Mouse (Mus musculus) hindbrain, embryonic 16.5 days (tissue): ENCODE results near the gene Ppp1r12a. TPM values are rescaled to one million over a fixed set of nuclear protein-coding genes. Genes with fewer than 3 reads are reported as not detected.

Experiments
- ATAC-seq: fragments of 200-750 bp; cut with Nextera tagmentation; 2 replicates; pipeline ENCODE4 v1.8.0; 2017; ENCODE audit warnings: moderate TSS enrichment, moderate library complexity
- H3K27ac ChIP-seq: fragments of 300-500 bp; sonication (generic); 2 replicates; pipeline ENCODE4 v1.5.1; 2014; ENCODE audit warnings: low read depth, mild to moderate bottlenecking, control low read depth, low read length, moderate library complexity
- H3K27me3 ChIP-seq: fragments of 300-500 bp; sonication (generic); replicated peaks from 2 replicates; pipeline ENCODE4 v1.6.1; 2014; ENCODE audit warnings: low read length; ENCODE audit not compliant: control insufficient read depth, insufficient read depth
- H3K36me3 ChIP-seq: fragments of 300-500 bp; sonication (generic); 2 replicates; pipeline ENCODE4 v1.6.1; 2014; ENCODE audit warnings: mild to moderate bottlenecking, low read length, moderate library complexity, mixed read lengths; ENCODE audit not compliant: control insufficient read depth, insufficient read depth
- H3K4me1 ChIP-seq: fragments of 300-500 bp; sonication (generic); 2 replicates; pipeline ENCODE4 v1.6.1; 2014; ENCODE audit warnings: low read depth, low read length; ENCODE audit not compliant: control insufficient read depth, insufficient read depth
- H3K4me2 ChIP-seq: fragments of 300-500 bp; sonication (generic); 2 replicates; pipeline ENCODE4 v1.6.1; 2014; ENCODE audit warnings: mild to moderate bottlenecking, low read length, control low read depth, moderate library complexity
- H3K4me3 ChIP-seq: fragments of 300-500 bp; sonication (generic); 2 replicates; pipeline ENCODE4 v1.5.1; 2014; ENCODE audit warnings: mild to moderate bottlenecking, low read length, control low read depth, moderate library complexity
- H3K9ac ChIP-seq: fragments of 300-500 bp; sonication (generic); 2 replicates; pipeline ENCODE4 v1.6.1; 2014; ENCODE audit warnings: low read depth, mild to moderate bottlenecking, control low read depth, low read length, moderate library complexity
- H3K9me3 ChIP-seq: fragments of 300-500 bp; sonication (generic); 2 replicates; pipeline ENCODE4 v1.6.1; 2014; ENCODE audit warnings: mild to moderate bottlenecking, low read length, moderate library complexity; ENCODE audit not compliant: control insufficient read depth
- WGBS: fragments of 180-500 bp; shearing (Covaris S2); extraction: QIAGEN DNeasy Blood & Tissue Kit; methylation state at CpG from one replicate; pipeline ENCODE4 v1.1.7; 2014; 5-methylcytosine and 5-hydroxymethylcytosine counted together
- polyA plus RNA-seq: library from polyadenylated mRNA; unstranded; fragments of >200 nt; fragmentation: Nextera tagmentation; extraction: Ambion mirVana; gene quantifications from 2 replicates; pipeline ENCODE4 v1.2.1, GENCODE M21; 2015

Gene Ppp1r12a
- polyA plus RNA-seq, 1 experiment from 2014 or later: 62.5 TPM

DNA sequence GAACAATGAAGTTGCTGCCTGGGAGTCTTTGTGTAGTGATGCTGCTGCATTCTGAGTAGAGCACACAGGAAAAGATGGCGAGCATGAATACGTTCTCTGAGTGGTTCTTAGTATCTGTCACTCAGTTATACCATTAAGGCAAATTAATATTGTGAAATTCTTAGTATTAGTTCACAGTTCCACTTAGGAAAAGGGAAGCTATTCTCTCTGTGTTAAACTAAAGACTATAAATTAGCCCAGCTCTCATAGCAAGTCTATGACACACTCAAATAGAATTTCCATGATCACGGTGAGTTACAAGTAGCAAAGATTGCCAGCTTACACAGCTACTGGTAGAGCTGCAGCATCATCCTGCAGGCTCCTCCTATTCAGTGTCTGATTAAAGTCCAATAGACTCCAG lies 23.3 kb downstream of the Ppp1r12a start:
- ATAC-seq: no peak
- no peak overlapping the region for H3K27ac ChIP-seq
- H3K9ac ChIP-seq: no peak overlapping the region
- H3K4me3 ChIP-seq: no peak overlapping the region
- H3K36me3 ChIP-seq: no peaks in the 10 kb centered on the region
- no peak overlapping the region for H3K4me2 ChIP-seq
- H3K9me3 ChIP-seq: no peaks in the 10 kb centered on the region
- 80% methylated on average over 3 of the region's 3 CpGs for WGBS
- H3K4me1 ChIP-seq: no peaks in the 10 kb centered on the region
- H3K27me3 ChIP-seq: no peaks in the 10 kb centered on the region

DNA sequence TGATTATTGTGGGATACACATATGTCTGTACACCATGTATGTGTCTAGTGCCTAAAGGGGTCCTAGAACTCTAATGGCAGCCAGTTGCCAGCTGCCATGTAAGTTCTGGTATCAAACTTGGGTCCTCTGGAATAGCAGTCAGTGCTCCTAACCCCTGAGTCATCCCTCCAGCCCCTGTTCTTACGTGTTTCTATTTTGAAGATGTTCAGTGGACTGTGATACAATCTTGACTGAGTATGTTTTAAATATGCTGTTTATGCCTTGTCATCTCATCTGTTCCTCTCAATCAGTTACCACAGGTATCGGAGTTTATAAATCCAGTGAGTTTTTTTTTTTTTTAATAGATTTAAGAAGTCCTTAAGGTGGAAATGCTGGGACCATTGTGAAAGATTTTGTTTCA lies 27.3 kb downstream of the Ppp1r12a start:
- Histone ChIP-seq H3K36me3 (no peaks in the 10 kb centered on the region), H3K9me3 (no peaks in the 10 kb centered on the region), H3K27me3 (no peaks in the 10 kb centered on the region), H3K4me2 (no peak overlapping the region), H3K4me3 (no peak overlapping the region), H3K27ac (no peak overlapping the region), H3K9ac (no peak overlapping the region), H3K4me1 (peaks cover 5% of the 10 kb centered on the region)
- 75% methylated on average over 2 of the region's 2 CpGs for WGBS
- no peak for ATAC-seq

DNA sequence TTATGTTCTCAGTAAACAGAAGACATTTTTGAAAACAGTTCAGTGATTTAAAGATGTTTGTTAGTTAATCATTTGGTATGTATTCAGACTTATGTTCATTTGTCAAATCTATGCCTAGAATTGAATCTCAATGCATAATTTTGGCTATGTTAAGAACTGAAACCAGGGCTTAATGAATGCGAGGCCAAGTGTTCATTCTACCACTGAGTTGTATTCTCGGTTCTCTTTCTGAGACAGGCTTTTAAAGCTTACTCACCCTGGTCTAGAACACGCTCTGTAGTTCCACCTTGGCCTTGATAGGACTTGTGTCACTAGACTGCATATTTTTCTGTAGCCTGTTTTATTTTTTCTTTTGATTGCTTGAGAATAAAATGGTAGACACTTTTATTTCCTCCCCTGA lies 28.0 kb downstream of the Ppp1r12a start:
- Histone ChIP-seq H3K4me1 (peaks cover 5% of the 10 kb centered on the region), H3K4me2 (no peak overlapping the region), H3K9me3 (no peaks in the 10 kb centered on the region), H3K27ac (no peak overlapping the region), H3K9ac (no peak overlapping the region), H3K27me3 (no peaks in the 10 kb centered on the region), H3K4me3 (no peak overlapping the region), H3K36me3 (no peaks in the 10 kb centered on the region)
- 85% methylated on average over 3 of the region's 3 CpGs for WGBS
- ATAC-seq: no peak

GRCm38 (mm10) chr10:108190626-108191025 lies 28.6 kb downstream of the Ppp1r12a start:
- H3K9ac ChIP-seq: no peak overlapping the region
- no peaks in the 10 kb centered on the region for H3K9me3 ChIP-seq
- H3K4me2 ChIP-seq: no peak overlapping the region
- no peak for ATAC-seq
- no peak overlapping the region for H3K4me3 ChIP-seq
- H3K27me3 ChIP-seq: no peaks in the 10 kb centered on the region
- H3K36me3 ChIP-seq: no peaks in the 10 kb centered on the region
- H3K27ac ChIP-seq: no peak overlapping the region
- H3K4me1 ChIP-seq: peaks cover 5% of the 10 kb centered on the region

GRCm38 (mm10) chr10:108191381-108191787 lies 29.4 kb downstream of the Ppp1r12a start:
- no peak overlapping the region for H3K9ac ChIP-seq
- H3K4me1 ChIP-seq: peaks cover 5% of the 10 kb centered on the region
- 58% methylated on average over 8 of the region's 8 CpGs for WGBS
- H3K27me3 ChIP-seq: no peaks in the 10 kb centered on the region
- H3K27ac ChIP-seq: no peak overlapping the region
- no peak overlapping the region for H3K4me2 ChIP-seq
- no peak for ATAC-seq
- no peaks in the 10 kb centered on the region for H3K9me3 ChIP-seq
- H3K36me3 ChIP-seq: no peaks in the 10 kb centered on the region
- H3K4me3 ChIP-seq: no peak overlapping the region

GRCm38 (mm10) chr10:108192306-108192705 lies 30.3 kb downstream of the Ppp1r12a start:
- Histone ChIP-seq H3K27ac (no peak overlapping the region), H3K36me3 (no peaks in the 10 kb centered on the region), H3K27me3 (no peaks in the 10 kb centered on the region), H3K4me1 (peaks cover 5% of the 10 kb centered on the region), H3K4me3 (no peak overlapping the region), H3K9me3 (no peaks in the 10 kb centered on the region), H3K4me2 (no peak overlapping the region), H3K9ac (no peak overlapping the region)
- 56% methylated on average over 2 of the region's 2 CpGs for WGBS
- ATAC-seq: no peak

- 96% methylated on average over 2 of the region's 2 CpGs for WGBS
- H3K36me3 ChIP-seq: 0 out of 2 replicates have a peak, but pooled peaks cover 2% of the 10 kb centered on the region
- H3K4me2 ChIP-seq: no peak overlapping the region
- H3K4me1 ChIP-seq: peaks cover 5% of the 10 kb centered on the region
- no peaks in the 10 kb centered on the region for H3K27me3 ChIP-seq
- no peaks in the 10 kb centered on the region for H3K9me3 ChIP-seq
- no peak for ATAC-seq
- no peak overlapping the region for H3K9ac ChIP-seq
- H3K4me3 ChIP-seq: no peak overlapping the region
- H3K27ac ChIP-seq: no peak overlapping the region
Observed at GRCm38 (mm10) chr10:108196124-108196523, 34.1 kb downstream of the Ppp1r12a start.

DNA sequence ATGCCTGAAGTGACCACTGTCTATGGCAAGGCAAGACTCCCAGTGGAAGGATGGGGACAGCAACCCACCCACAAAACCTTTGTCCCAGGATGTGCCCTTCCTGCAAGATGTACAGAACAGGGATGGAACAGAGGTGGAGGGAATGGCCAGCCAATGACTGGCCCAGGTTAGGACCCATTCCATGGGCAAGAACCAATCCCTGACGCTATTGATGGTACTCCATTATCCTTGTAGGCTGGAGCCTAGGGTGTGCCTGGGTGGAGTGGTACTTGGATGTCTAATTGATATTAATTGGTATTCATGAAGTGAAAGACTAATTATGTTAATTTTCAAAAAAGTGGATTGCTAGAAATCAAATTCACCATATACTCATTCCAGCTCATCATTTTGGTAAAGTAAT lies 35.5 kb downstream of the Ppp1r12a start:
- ATAC-seq: 0 out of 2 replicates have a peak, but pooled peaks have one; percentile 34
- Histone ChIP-seq H3K9ac (no peak overlapping the region), H3K27me3 (no peaks in the 10 kb centered on the region), H3K9me3 (no peaks in the 10 kb centered on the region), H3K36me3 (0 out of 2 replicates have a peak, but pooled peaks cover 2% of the 10 kb centered on the region), H3K4me2 (no peak overlapping the region), H3K4me3 (no peak overlapping the region), H3K4me1 (no peaks in the 10 kb centered on the region), H3K27ac (no peak overlapping the region)
- 97% methylated on average over 1 of the region's 1 CpGs for WGBS

- no peak for ATAC-seq
- H3K36me3 ChIP-seq: 0 out of 2 replicates have a peak, but pooled peaks cover 2% of the 10 kb centered on the region
- 96% methylated on average over 2 of the region's 2 CpGs for WGBS
Observed at GRCm38 (mm10) chr10:108198945-108199344, 37.0 kb downstream of the Ppp1r12a start.

GRCm38 (mm10) chr10:108202126-108202525 lies 40.1 kb downstream of the Ppp1r12a start:
- Histone ChIP-seq H3K4me1 (no peaks in the 10 kb centered on the region), H3K4me2 (no peak overlapping the region), H3K9me3 (no peaks in the 10 kb centered on the region), H3K27ac (no peak overlapping the region), H3K9ac (no peak overlapping the region), H3K27me3 (no peaks in the 10 kb centered on the region), H3K36me3 (0 out of 2 replicates have a peak, but pooled peaks cover 2% of the 10 kb centered on the region), H3K4me3 (no peak overlapping the region)
- 83% methylated on average over 4 of the region's 4 CpGs for WGBS
- ATAC-seq: no peak

More at GRCm38 (mm10) chr10:108198945-108199344, 37.0 kb downstream of the Ppp1r12a start:
- Histone ChIP-seq H3K27me3 (no peaks in the 10 kb centered on the region), H3K9me3 (no peaks in the 10 kb centered on the region), H3K4me1 (no peaks in the 10 kb centered on the region), H3K4me3 (no peak overlapping the region), H3K27ac (no peak overlapping the region), H3K4me2 (no peak overlapping the region), H3K9ac (no peak overlapping the region)
